Mouse (Mus musculus): Measurements from ENCODE around the gene Mars.

- TF ChIP-seq CTCF (IDR thresholded peaks at IDR 0.05; ENCODE audit: extremely low read depth, insufficient read length, insufficient replicate concordance, low read depth, low read length) (no peak), POLR2A (IDR thresholded peaks at IDR 0.05; ENCODE audit: low read depth, low read length) (no peak)
Observed at GRCm38 (mm10) chr10:127321621-127322020, 10.0 kb upstream of the Mars start, which contains the start of gene Arhgap9.

Data from small intestine, adult 2 months (tissue).